Mouse (Mus musculus) MEL (cell line): ENCODE measurements around the gene Chst3.

Experiments
- GATA1 ChIP-seq: IDR thresholded peaks from 2 replicates; pipeline ENCODE4 v1.6.1; 2011; ENCODE audit warnings: low read depth, low read length, improper control_type of control experiment
- MYC ChIP-seq: IDR thresholded peaks from 2 replicates; pipeline ENCODE4 v1.6.1; 2011; ENCODE audit warnings: low read depth, mild to moderate bottlenecking, low read length, improper control_type of control experiment, moderate library complexity
- POLR2A ChIP-seq, 2 experiments: IDR thresholded peaks; 2 replicates each; pipeline ENCODE4 v1.6.1; 2011 to 2012; ENCODE audit warnings: low read length in 2 of 2, mild to moderate bottlenecking in 2 of 2, control low read depth in 1 of 2, improper control_type of control experiment in 1 of 2, low read depth in 1 of 2, moderate library complexity in 1 of 2; ENCODE audit not compliant: control insufficient read depth in 1 of 2, insufficient read depth in 1 of 2, poor library complexity in 1 of 2
- RAD21 ChIP-seq: IDR thresholded peaks from 2 replicates; pipeline ENCODE4 v1.6.1; 2011; ENCODE audit warnings: mild to moderate bottlenecking, low read depth, low read length, improper control_type of control experiment

DNA sequence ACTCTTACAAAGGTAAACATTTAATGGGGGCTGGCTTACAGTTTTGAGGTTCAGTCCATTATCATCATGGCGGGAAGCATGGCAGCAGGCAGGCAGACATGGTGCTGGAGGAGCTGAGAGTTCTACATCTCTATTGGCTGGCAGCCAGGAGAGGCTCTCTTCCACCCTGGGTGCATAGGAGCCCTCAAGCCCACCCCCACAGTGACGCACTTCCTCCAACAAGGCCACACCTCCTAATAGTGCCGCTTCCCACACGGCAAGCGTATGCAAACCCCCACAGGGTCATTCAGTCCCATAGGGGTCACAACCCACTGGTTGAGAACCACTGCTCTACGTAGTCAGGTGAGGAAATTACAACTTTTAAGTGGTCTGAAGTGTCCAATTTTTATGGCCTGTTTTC, 21.4 kb upstream of the Chst3 start:
- no peak for TF ChIP-seq GATA1
- no peak for TF ChIP-seq RAD21
- no peak for TF ChIP-seq POLR2A (IDR thresholded peaks at IDR 0.05; ENCODE audit: control insufficient read depth in 1 of 2, insufficient read depth in 1 of 2, low read depth in 1 of 2, low read length in 2 of 2, poor library complexity in 1 of 2)
- no peak for TF ChIP-seq MYC
